Mouse (Mus musculus): ENCODE data around the gene Entpd7. TPM values are rescaled to one million over a fixed set of nuclear protein-coding genes. Genes with fewer than 3 reads are reported as not detected.

Gene Entpd7
- polyA plus RNA-seq (2012; rRNA removed): 7.5 and 8.1 TPM in 2 replicates

GRCm38 (mm10) chr19:43689419-43690246 is at the start of gene Entpd7:
TSS of gene Entpd7 (plus strand) at chr19:43689672.

GRCm38 (mm10) chr19:43674730-43675524 is 14.5 kb upstream of the Entpd7 start, which contains the start of gene Slc25a28:
TSS of gene Slc25a28 (minus strand) at chr19:43674881.

GRCm38 (mm10) chr19:43752489-43753225 is 63.2 kb downstream of the Entpd7 start, which contains the start of the genes Cutc and Cox15:
TSS of gene Cutc (plus strand) at chr19:43752996.
TSS of gene Cox15 (minus strand) at chr19:43753000.

GRCm38 (mm10) chr19:43781980-43782379 is 92.5 kb downstream of the Entpd7 start, which contains the start of gene Abcc2:
TSS of gene Abcc2 (plus strand) at chr19:43782192.

Other genes with a start within 250 kb of the Entpd7 start
- 3.8 and 5.0 TPM in 2 replicates for gene Cnnm1, start 249.2 kb upstream of the Entpd7 start, polyA plus RNA-seq (2012; rRNA removed)
- 60.1 and 60.5 TPM in 2 replicates for gene Got1, start 165.1 kb upstream of the Entpd7 start, polyA plus RNA-seq (2012; rRNA removed)
- 0.99 and 1.7 TPM in 2 replicates for gene Nkx2-3, start 77.3 kb upstream of the Entpd7 start, polyA plus RNA-seq (2012; rRNA removed)
- 88.3 and 89.1 TPM in 2 replicates for gene Slc25a28, start 14.8 kb upstream of the Entpd7 start, polyA plus RNA-seq (2012; rRNA removed)
- gene Cutc, start 63.3 kb downstream of the Entpd7 start, polyA plus RNA-seq (2012; rRNA removed): 4.7 and 6.4 TPM in 2 replicates
- gene Cox15, start 63.3 kb downstream of the Entpd7 start, polyA plus RNA-seq (2012; rRNA removed): 15.0 and 17.5 TPM in 2 replicates
- 0.07 and 0.14 TPM in 2 replicates for gene Abcc2, start 92.5 kb downstream of the Entpd7 start, polyA plus RNA-seq (2012; rRNA removed)